Mouse (Mus musculus): ENCODE measurements around the gene Ppp4c. TPM values are rescaled to one million over a fixed set of nuclear protein-coding genes. Genes with fewer than 3 reads are reported as not detected.

The Ppp4c gene
- polyA plus RNA-seq, 1 experiment from 2014 or later, result 151 TPM

DNA sequence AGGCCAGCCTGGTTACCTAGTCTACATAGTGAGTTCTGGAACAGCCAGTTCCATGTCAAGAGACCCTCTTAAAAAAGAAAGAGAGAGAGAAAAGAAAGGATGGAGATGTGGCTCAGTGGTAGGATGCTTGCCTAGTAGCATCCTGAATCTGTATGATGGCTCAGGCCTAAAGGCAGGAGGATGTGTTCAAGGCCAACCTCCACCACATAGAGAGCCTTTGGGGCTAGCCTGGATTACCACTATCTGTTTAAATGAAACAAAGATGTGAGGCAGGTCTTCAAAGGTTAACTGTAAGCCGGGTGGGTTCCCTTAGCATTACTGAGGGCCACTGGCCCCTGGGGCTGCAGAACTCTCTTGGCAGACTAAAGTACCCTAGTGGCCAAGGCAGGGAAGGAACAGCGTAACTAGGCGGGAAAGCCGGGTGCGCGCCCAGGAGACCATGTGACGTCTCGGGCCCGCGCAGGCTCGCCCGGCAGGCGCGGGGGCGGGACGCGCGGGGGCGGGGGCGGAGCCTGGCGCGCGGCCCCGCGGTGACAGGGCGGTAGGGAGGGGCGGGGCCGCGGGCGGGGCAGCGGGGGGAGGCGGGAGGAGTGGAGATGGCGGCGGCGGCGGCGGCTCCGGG, 33.1 kb downstream of the Ppp4c start, which contains the start of gene Mapk3:
Mapk3 (plus strand) TSS at position 552 of the 622 bp plus-strand sequence.
- TF ChIP-seq CTCF (IDR thresholded peaks at IDR 0.05), result peak; percentile 80
- TF ChIP-seq EP300 (IDR thresholded peaks at IDR 0.05), result no peak
- Histone ChIP-seq H3K4me2 (replicated peaks; ENCODE audit: low read depth, low read length) (peak within 1 kb of the TSS; percentile 92), H3K9me3 (ENCODE audit: low read length) (no peaks in the 10 kb centered on the region), H3K27ac (ENCODE audit: low read length) (peak within 1 kb of the TSS; percentile 98), H3K9ac (replicated peaks; ENCODE audit: low read depth) (peak within 1 kb of the TSS; percentile 89), H3K27me3 (replicated peaks; ENCODE audit: insufficient read depth, low read length) (no peaks in the 10 kb centered on the region), H3K36me3 (ENCODE audit: insufficient read depth, low read length) (peaks cover 21% of the 10 kb centered on the region; the same call in 1 of the 2 replicates), H3K4me1 (ENCODE audit: insufficient read depth, low read depth, low read length) (peaks cover 19% of the 10 kb centered on the region), H3K4me3 (ENCODE audit: low read depth, low read length) (peak within 1 kb of the TSS; percentile 93)
- DNase-seq (ENCODE audit: low spot score), result peak; percentile 97
- ATAC-seq, result peak; percentile 61
- WGBS, result 1% methylated on average over 25 of the region's 38 CpGs

DNA sequence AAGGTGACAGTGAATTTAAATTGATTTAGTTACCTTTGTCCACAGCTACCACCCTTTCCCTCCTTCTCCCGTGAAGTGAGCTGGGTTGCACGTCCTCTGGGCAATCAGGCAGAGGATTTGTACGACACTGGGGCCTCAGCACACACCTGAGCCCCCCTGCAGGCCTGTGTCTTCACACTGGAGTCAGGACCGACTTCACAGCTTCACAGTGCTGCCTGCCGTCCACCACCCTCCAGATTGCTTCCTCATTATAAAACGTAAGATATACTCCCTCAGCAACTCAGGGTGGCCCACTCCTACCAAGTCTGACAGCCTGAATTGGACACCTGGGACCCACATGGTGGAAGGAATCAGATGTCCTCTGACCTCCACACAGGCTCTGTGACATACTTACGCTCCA, 33.8 kb downstream of the Ppp4c start:
- H3K4me2 ChIP-seq (replicated peaks; ENCODE audit: low read depth, low read length), result no peak overlapping the region
- WGBS, result 68% methylated on average over 7 of the region's 7 CpGs
- no peak overlapping the region for H3K4me3 ChIP-seq (ENCODE audit: low read depth, low read length)
- H3K9me3 ChIP-seq (ENCODE audit: low read length), result no peaks in the 10 kb centered on the region
- no peak for ATAC-seq
- TF ChIP-seq CTCF (IDR thresholded peaks at IDR 0.05), result no peak
- TF ChIP-seq EP300 (IDR thresholded peaks at IDR 0.05), result no peak
- H3K4me1 ChIP-seq (ENCODE audit: insufficient read depth, low read depth, low read length), result peaks cover 19% of the 10 kb centered on the region
- peak; percentile 3 for DNase-seq (ENCODE audit: low spot score)
- H3K27me3 ChIP-seq (replicated peaks; ENCODE audit: insufficient read depth, low read length), result no peaks in the 10 kb centered on the region
- peaks cover 14% of the 10 kb centered on the region; the same call in 1 of the 2 replicates for H3K36me3 ChIP-seq (ENCODE audit: insufficient read depth, low read length)
- H3K27ac ChIP-seq (ENCODE audit: low read length), result no peak overlapping the region
- no peak overlapping the region for H3K9ac ChIP-seq (replicated peaks; ENCODE audit: low read depth)

DNA sequence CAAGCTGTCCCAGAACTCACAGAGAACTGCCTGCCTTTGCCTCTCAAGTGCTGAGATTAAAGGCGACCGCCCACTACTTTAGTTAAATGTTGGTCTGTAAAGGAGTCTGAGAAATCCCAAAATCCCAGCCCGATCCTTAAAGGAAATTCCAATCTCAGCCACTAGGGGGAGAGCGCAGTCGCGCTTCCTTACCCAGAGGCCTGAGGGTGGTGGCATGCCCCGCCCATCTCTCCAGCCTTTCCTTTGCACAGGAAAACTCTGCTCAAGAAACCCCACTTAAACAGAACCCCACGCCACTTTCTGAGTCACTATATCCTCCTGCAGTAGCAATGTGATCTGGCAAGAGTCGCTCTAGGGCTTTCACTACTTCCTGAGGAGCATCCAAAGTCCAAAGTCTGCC, 37.4 kb downstream of the Ppp4c start:
- no peaks in the 10 kb centered on the region for H3K36me3 ChIP-seq (ENCODE audit: insufficient read depth, low read length)
- ATAC-seq (peak; percentile 75), DNase-seq (ENCODE audit: low spot score) (peak; percentile 93)
- WGBS, result under 1% methylated on average over 9 of the region's 9 CpGs
- peak overlapping the region; percentile 23; the same call in 1 of the 2 replicates for H3K4me2 ChIP-seq (replicated peaks; ENCODE audit: low read depth, low read length)
- H3K4me3 ChIP-seq (ENCODE audit: low read depth, low read length), result no peak overlapping the region
- TF ChIP-seq CTCF (IDR thresholded peaks at IDR 0.05), result peak; percentile 91
- TF ChIP-seq EP300 (IDR thresholded peaks at IDR 0.05), result no peak
- H3K9me3 ChIP-seq (ENCODE audit: low read length), result no peaks in the 10 kb centered on the region
- no peaks in the 10 kb centered on the region for H3K4me1 ChIP-seq (ENCODE audit: insufficient read depth, low read depth, low read length)
- H3K27ac ChIP-seq (ENCODE audit: low read length), result peak overlapping the region; percentile 4; the same call in 1 of the 2 replicates
- no peaks in the 10 kb centered on the region for H3K27me3 ChIP-seq (replicated peaks; ENCODE audit: insufficient read depth, low read length)
- no peak overlapping the region for H3K9ac ChIP-seq (replicated peaks; ENCODE audit: low read depth)

DNA sequence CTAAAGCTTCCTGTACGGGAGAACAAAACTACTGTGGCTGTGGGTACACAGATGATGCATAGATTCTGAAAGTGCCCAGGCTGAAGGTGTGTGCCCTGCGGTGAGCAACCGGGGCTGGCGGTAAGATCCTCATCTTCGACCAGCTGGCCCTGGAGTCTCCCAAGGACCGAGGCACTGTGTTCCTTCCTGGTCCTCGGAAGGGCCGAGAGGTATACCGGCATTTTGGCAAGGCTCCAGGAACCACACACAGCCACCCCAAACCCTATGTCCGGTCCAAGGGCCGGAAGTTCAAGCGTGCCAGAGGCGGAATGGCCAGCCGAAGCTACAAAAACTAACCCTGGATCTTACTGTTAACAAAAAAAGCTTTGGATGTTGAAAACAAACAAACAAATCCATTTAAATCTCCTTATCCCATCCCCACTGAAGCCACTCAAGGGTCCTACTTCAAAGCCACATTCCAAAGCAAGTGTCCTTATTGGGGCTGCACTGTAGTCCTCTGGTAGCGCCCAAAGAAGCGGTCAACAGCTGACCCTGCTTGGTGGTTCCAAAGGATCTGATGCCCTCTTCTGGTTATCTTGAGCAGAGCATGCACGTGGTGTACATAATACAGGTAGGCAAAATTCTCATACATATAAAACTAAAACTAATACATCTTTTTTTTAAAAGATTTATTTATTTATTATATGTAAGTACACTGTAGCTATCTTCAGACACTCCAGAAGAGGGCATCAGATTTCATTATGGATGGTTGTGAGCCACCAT, 42.5 kb downstream of the Ppp4c start:
- ATAC-seq, result no peak
- Histone ChIP-seq H3K27me3 (replicated peaks; ENCODE audit: insufficient read depth, low read length) (no peaks in the 10 kb centered on the region), H3K9me3 (ENCODE audit: low read length) (no peaks in the 10 kb centered on the region), H3K4me2 (replicated peaks; ENCODE audit: low read depth, low read length) (no peak overlapping the region), H3K4me1 (ENCODE audit: insufficient read depth, low read depth, low read length) (no peaks in the 10 kb centered on the region), H3K27ac (ENCODE audit: low read length) (no peak overlapping the region), H3K9ac (replicated peaks; ENCODE audit: low read depth) (no peak overlapping the region), H3K36me3 (ENCODE audit: insufficient read depth, low read length) (no peaks in the 10 kb centered on the region), H3K4me3 (ENCODE audit: low read depth, low read length) (no peak overlapping the region)
- whole genome bisulfite sequencing, result 78% methylated on average over 17 of the region's 17 CpGs
- no peak for DNase-seq (ENCODE audit: low spot score)
- peak; percentile 30; the same call in 1 of the 2 replicates for TF ChIP-seq CTCF (IDR thresholded peaks at IDR 0.05)
- TF ChIP-seq EP300 (IDR thresholded peaks at IDR 0.05), result no peak

- Histone ChIP-seq H3K4me2 (replicated peaks; ENCODE audit: low read depth, low read length) (no peak overlapping the region), H3K9ac (replicated peaks; ENCODE audit: low read depth) (no peak overlapping the region), H3K36me3 (ENCODE audit: insufficient read depth, low read length) (no peaks in the 10 kb centered on the region), H3K4me3 (ENCODE audit: low read depth, low read length) (no peak overlapping the region), H3K27ac (ENCODE audit: low read length) (no peak overlapping the region), H3K27me3 (replicated peaks; ENCODE audit: insufficient read depth, low read length) (no peaks in the 10 kb centered on the region), H3K9me3 (ENCODE audit: low read length) (no peaks in the 10 kb centered on the region), H3K4me1 (ENCODE audit: insufficient read depth, low read depth, low read length) (no peaks in the 10 kb centered on the region)
- no peak for TF ChIP-seq CTCF (IDR thresholded peaks at IDR 0.05)
- 54% methylated on average over 7 of the region's 7 CpGs for WGBS
- ATAC-seq (no peak), DNase-seq (ENCODE audit: low spot score) (no peak)
These were observed 43.5 kb downstream of the Ppp4c start for GRCm38 (mm10) chr7:126748824-126749223.

- DNase-seq (ENCODE audit: low spot score) (no peak), ATAC-seq (peak; percentile 70)
- TF ChIP-seq CTCF (IDR thresholded peaks at IDR 0.05) (no peak), EP300 (IDR thresholded peaks at IDR 0.05) (no peak)
- no peak overlapping the region for H3K9ac ChIP-seq (replicated peaks; ENCODE audit: low read depth)
- no peak overlapping the region for H3K4me2 ChIP-seq (replicated peaks; ENCODE audit: low read depth, low read length)
- H3K4me1 ChIP-seq (ENCODE audit: insufficient read depth, low read depth, low read length), result no peaks in the 10 kb centered on the region
- no peak overlapping the region for H3K4me3 ChIP-seq (ENCODE audit: low read depth, low read length)
- H3K27ac ChIP-seq (ENCODE audit: low read length), result no peak overlapping the region
- no peaks in the 10 kb centered on the region for H3K9me3 ChIP-seq (ENCODE audit: low read length)
- H3K27me3 ChIP-seq (replicated peaks; ENCODE audit: insufficient read depth, low read length), result no peaks in the 10 kb centered on the region
- H3K36me3 ChIP-seq (ENCODE audit: insufficient read depth, low read length), result no peaks in the 10 kb centered on the region
- WGBS, result 16% methylated on average over 6 of the region's 6 CpGs
These were observed 45.5 kb downstream of the Ppp4c start for GRCm38 (mm10) chr7:126746798-126747197.
